Mouse (Mus musculus): ENCODE results near the gene Gse1. TPM values are rescaled to one million over a fixed set of nuclear protein-coding genes. Genes with fewer than 3 reads are reported as not detected.

Gene Gse1
- polyA plus RNA-seq, 1 experiment: 14.8 TPM

DNA sequence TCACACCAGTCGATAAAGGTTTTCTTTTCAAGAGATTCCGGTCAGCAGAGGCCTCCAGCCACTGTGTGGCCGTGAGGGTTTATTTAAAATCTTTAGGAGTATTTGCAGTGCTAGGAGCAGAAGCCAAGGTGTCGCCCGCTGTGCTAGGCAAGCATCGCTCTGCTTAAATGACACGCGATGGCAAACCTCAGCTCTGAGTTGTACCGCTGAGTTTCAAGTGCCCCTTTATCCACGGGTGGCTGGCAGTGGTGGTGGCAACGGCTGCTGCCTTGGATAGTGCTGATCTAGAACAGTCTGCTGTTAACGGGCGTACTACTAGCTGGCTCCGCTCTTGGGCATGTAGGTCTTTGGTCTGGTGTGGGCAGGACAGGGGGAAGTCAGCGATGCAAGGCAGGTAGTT lies 62.4 kb downstream of the Gse1 start:
- no peaks in the 10 kb centered on the region for H3K4me1 ChIP-seq (ENCODE audit: control insufficient read depth, insufficient read depth, low read length)
- no peak for TF ChIP-seq CTCF (conservative IDR thresholded peaks at IDR 0.05; ENCODE audit: insufficient read depth, insufficient read length, low read depth, low read length)
- no peaks in the 10 kb centered on the region for H3K36me3 ChIP-seq (ENCODE audit: control insufficient read depth, insufficient read depth, low read length)
- no peak for DNase-seq
- H3K27me3 ChIP-seq (replicated peaks; ENCODE audit: control insufficient read depth, insufficient read depth, low read length): no peaks in the 10 kb centered on the region
- no peak overlapping the region for H3K4me3 ChIP-seq (ENCODE audit: insufficient read depth, low read depth, low read length)
- 75% methylated on average over 15 of the region's 15 CpGs for WGBS
- H3K27ac ChIP-seq (ENCODE audit: insufficient read depth, low read depth, low read length): no peak overlapping the region

DNA sequence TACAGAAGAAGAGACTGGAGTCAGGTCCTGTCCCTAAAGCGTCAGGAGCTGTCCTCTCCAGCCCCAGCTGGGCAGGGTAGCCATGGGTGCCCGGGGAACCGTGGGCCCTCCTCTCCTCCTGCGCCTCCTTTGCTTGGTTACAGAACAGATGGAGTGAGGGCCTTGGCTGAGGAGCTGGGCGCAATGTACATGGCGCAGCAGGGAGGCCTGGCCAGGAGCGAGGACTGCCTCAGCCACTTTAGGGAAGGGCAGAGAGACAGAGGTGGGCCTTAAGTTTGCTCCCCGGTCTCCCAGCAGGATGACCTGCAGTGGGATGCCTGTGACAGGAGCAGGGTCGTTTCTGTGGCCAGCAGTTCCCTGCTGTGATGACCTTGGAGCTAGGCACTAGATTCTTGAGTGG lies 63.4 kb downstream of the Gse1 start:
- no peaks in the 10 kb centered on the region for H3K4me1 ChIP-seq (ENCODE audit: control insufficient read depth, insufficient read depth, low read length)
- WGBS: 88% methylated on average over 9 of the region's 9 CpGs

DNA sequence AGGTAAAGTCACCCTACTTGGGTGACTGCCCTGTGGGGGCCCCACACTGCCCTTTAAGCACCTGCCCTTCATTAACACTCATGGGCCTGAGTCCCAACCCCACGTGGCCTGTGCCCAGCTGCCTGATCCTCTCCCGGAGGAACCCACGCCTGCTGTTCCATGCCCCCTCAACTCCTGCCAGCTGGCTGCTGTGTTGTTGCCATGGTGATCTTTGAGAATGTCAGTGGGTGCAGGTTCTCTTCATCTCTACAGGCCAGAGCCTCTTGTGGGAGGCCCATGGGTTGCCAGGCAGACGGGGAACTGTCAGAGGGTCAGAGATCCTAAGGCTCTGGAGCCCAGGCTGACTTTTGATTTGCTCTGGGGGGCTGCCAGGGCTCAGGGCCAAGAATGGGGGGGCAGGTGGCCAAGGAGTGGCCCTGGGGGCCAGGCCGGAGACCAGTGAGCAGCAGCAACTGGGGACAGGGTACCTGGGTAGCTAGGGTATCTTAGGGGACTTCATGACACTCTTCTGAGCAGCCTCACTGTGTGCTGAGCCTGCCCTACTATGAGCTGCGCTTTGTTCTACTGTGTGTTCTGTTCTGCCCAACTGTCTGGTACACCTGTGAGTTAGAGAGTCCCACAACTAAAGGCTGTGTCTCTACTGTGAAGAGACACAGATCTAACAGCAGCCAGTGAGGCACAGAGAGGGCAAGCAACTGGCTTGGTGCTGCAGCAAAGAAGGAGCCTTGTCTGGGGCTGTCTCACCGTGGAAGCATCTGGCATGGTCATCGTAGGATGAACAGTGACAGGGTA lies 64.3 kb downstream of the Gse1 start:
- Histone ChIP-seq H3K27ac (ENCODE audit: insufficient read depth, low read depth, low read length) (no peak overlapping the region), H3K4me3 (ENCODE audit: insufficient read depth, low read depth, low read length) (no peak overlapping the region), H3K4me1 (ENCODE audit: control insufficient read depth, insufficient read depth, low read length) (no peaks in the 10 kb centered on the region), H3K27me3 (replicated peaks; ENCODE audit: control insufficient read depth, insufficient read depth, low read length) (no peaks in the 10 kb centered on the region), H3K36me3 (ENCODE audit: control insufficient read depth, insufficient read depth, low read length) (no peaks in the 10 kb centered on the region)
- 69% methylated on average over 8 of the region's 8 CpGs for WGBS
- DNase-seq: peak; percentile 17
- no peak for TF ChIP-seq POLR2A (IDR thresholded peaks at IDR 0.05; ENCODE audit: low read depth, low read length)
- TF ChIP-seq CTCF (conservative IDR thresholded peaks at IDR 0.05; ENCODE audit: insufficient read depth, insufficient read length, low read depth, low read length): no peak

More for the DNA sequence above, 63.4 kb downstream of the Gse1 start:
- no peak for DNase-seq
- H3K4me3 ChIP-seq (ENCODE audit: insufficient read depth, low read depth, low read length): no peak overlapping the region
- no peaks in the 10 kb centered on the region for H3K27me3 ChIP-seq (replicated peaks; ENCODE audit: control insufficient read depth, insufficient read depth, low read length)
- H3K27ac ChIP-seq (ENCODE audit: insufficient read depth, low read depth, low read length): no peak overlapping the region
- no peaks in the 10 kb centered on the region for H3K36me3 ChIP-seq (ENCODE audit: control insufficient read depth, insufficient read depth, low read length)
- TF ChIP-seq POLR2A (IDR thresholded peaks at IDR 0.05; ENCODE audit: low read depth, low read length) (no peak), CTCF (conservative IDR thresholded peaks at IDR 0.05; ENCODE audit: insufficient read depth, insufficient read length, low read depth, low read length) (no peak)

DNA sequence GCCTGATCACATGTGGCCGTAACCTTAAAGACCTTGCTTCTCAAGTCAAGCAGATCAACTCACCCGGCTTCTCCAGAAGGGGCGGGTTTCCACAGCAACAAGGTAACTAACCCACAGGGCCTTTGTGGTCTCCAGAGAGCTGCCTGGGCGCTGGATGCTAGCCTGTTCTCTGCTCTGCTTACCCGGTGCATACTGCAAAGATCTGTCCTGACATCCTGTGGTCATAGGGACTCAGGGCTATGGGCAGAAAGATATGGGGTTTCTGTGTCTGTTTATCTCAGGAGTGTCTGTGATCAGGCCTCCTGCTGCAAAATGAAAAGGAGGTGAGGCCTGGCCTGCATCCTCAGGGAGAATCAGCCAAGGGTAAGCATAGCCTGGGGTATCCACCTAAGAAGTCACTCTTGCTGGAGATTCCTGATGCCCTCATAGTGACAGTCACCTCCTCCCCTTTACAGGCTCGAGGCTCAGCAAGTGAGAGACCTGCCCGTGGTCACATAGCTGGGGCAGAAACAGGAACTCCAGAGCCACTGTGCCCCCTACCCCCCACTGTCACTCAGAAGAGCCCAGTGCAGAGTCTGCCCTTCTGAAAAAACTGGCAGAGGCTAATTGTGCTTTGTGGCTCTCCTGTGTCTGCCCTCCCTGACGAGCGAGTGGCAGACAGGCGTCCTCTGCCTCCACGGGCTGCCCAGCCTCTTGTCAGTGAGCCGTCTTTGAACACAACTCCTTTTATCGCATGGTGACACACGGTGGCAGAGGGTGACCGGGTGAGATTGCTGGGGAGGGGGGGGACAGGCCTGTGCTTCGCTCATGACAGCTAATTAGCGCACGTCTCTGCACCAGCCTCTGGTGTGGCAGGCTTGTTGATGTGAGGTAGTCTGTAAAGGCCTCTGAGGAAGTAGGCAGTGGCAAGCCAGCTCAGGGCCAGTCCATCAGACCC lies 65.4 kb downstream of the Gse1 start:
- H3K27me3 ChIP-seq (replicated peaks; ENCODE audit: control insufficient read depth, insufficient read depth, low read length): no peaks in the 10 kb centered on the region
- no peak for DNase-seq
- WGBS: 75% methylated on average over 18 of the region's 18 CpGs
- TF ChIP-seq CTCF (conservative IDR thresholded peaks at IDR 0.05; ENCODE audit: insufficient read depth, insufficient read length, low read depth, low read length) (no peak), POLR2A (IDR thresholded peaks at IDR 0.05; ENCODE audit: low read depth, low read length) (no peak)
- no peak overlapping the region for H3K27ac ChIP-seq (ENCODE audit: insufficient read depth, low read depth, low read length)
- H3K4me1 ChIP-seq (ENCODE audit: control insufficient read depth, insufficient read depth, low read length): no peaks in the 10 kb centered on the region
- no peak overlapping the region for H3K4me3 ChIP-seq (ENCODE audit: insufficient read depth, low read depth, low read length)
- no peaks in the 10 kb centered on the region for H3K36me3 ChIP-seq (ENCODE audit: control insufficient read depth, insufficient read depth, low read length)

- 36% methylated on average over 17 of the region's 17 CpGs for WGBS
- H3K4me3 ChIP-seq (ENCODE audit: insufficient read depth, low read depth, low read length): no peak overlapping the region
- H3K27me3 ChIP-seq (replicated peaks; ENCODE audit: control insufficient read depth, insufficient read depth, low read length): no peaks in the 10 kb centered on the region
- DNase-seq: peak; percentile 51
- no peaks in the 10 kb centered on the region for H3K36me3 ChIP-seq (ENCODE audit: control insufficient read depth, insufficient read depth, low read length)
- H3K4me1 ChIP-seq (ENCODE audit: control insufficient read depth, insufficient read depth, low read length): no peaks in the 10 kb centered on the region
- H3K27ac ChIP-seq (ENCODE audit: insufficient read depth, low read depth, low read length): no peak overlapping the region
- no peak for TF ChIP-seq POLR2A (IDR thresholded peaks at IDR 0.05; ENCODE audit: low read depth, low read length)
- no peak for TF ChIP-seq CTCF (conservative IDR thresholded peaks at IDR 0.05; ENCODE audit: insufficient read depth, insufficient read length, low read depth, low read length)
Measured at GRCm38 (mm10) chr8:120294982-120295870, 67.0 kb downstream of the Gse1 start.

DNA sequence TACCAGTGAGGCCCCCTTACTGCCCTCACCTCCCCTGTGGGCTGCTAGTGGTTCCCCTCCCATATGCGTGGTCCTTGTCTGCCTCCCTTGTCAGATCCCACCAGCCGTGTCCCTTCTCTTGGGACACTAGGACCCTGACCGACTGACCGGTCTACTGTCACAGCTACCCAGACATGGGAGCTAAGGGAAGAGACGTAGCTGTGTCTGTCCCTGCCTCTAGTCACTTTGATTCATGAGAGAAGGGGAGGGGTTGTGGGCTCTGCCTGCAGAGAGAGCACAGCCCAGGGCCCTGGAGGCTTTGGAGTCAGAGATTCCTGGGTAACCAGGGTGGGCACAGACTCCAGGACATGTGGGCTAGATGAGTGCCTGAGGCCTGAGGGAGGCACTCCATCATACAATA lies 68.7 kb downstream of the Gse1 start:
- H3K27ac ChIP-seq (ENCODE audit: insufficient read depth, low read depth, low read length): no peak overlapping the region
- H3K36me3 ChIP-seq (ENCODE audit: control insufficient read depth, insufficient read depth, low read length): no peaks in the 10 kb centered on the region
- TF ChIP-seq POLR2A (IDR thresholded peaks at IDR 0.05; ENCODE audit: low read depth, low read length): no peak
- TF ChIP-seq CTCF (conservative IDR thresholded peaks at IDR 0.05; ENCODE audit: insufficient read depth, insufficient read length, low read depth, low read length): no peak
- no peaks in the 10 kb centered on the region for H3K27me3 ChIP-seq (replicated peaks; ENCODE audit: control insufficient read depth, insufficient read depth, low read length)
- no peak for DNase-seq
- WGBS: 62% methylated on average over 5 of the region's 5 CpGs
- H3K4me3 ChIP-seq (ENCODE audit: insufficient read depth, low read depth, low read length): no peak overlapping the region
- H3K4me1 ChIP-seq (ENCODE audit: control insufficient read depth, insufficient read depth, low read length): no peaks in the 10 kb centered on the region

All from kidney, adult 2 months (tissue).